Mouse (Mus musculus) stomach, embryonic 14.5 days (tissue): ENCODE data around the gene Vsnl1. TPM values are rescaled to one million over a fixed set of nuclear protein-coding genes. Genes with fewer than 3 reads are reported as not detected.
A peak's percentile ranks its signal among the peaks of the same experiment; 100 is the strongest.

Experiments used
- ATAC-seq: fragments of 200-750 bp; cut with Nextera tagmentation; 2 replicates; pipeline ENCODE4 v1.8.0; 2017; ENCODE audit warnings: low read depth, moderate TSS enrichment; ENCODE audit not compliant: insufficient number of reproducible peaks, insufficient read depth, low FRiP score
- H3K27ac ChIP-seq: fragments of 300-500 bp; sonication (generic); 2 replicates; pipeline ENCODE4 v1.5.1; 2014; ENCODE audit warnings: mild to moderate bottlenecking, low read length, moderate library complexity, mixed read lengths
- H3K27me3 ChIP-seq: fragments of 300-500 bp; sonication (generic); 2 replicates; pipeline ENCODE4 v1.6.1; 2014; ENCODE audit warnings: low read length, control low read depth, mixed read lengths; ENCODE audit not compliant: control insufficient read depth, insufficient read depth
- H3K36me3 ChIP-seq: fragments of 300-500 bp; sonication (generic); 2 replicates; pipeline ENCODE4 v1.6.1; 2014; ENCODE audit warnings: mild to moderate bottlenecking, control low read depth, low read length, moderate library complexity, mixed read lengths; ENCODE audit not compliant: control insufficient read depth, insufficient read depth
- H3K4me1 ChIP-seq: fragments of 300-500 bp; sonication (generic); 2 replicates; pipeline ENCODE4 v1.6.1; 2014; ENCODE audit warnings: low read length, control low read depth, mixed read lengths; ENCODE audit not compliant: control insufficient read depth, insufficient read depth
- H3K4me2 ChIP-seq: fragments of 300-500 bp; sonication (generic); replicated peaks from 2 replicates; pipeline ENCODE4 v1.6.1; 2014; ENCODE audit warnings: low read depth, low read length, control low read depth
- H3K4me3 ChIP-seq: fragments of 300-500 bp; sonication (generic); 2 replicates; pipeline ENCODE4 v1.5.1; 2014; ENCODE audit warnings: low read depth, low read length, control low read depth
- H3K9ac ChIP-seq: fragments of 300-500 bp; sonication (generic); replicated peaks from 2 replicates; pipeline ENCODE4 v1.6.1; 2014; ENCODE audit warnings: low read depth, mild to moderate bottlenecking, control low read depth, low read length, moderate library complexity, mixed read lengths
- H3K9me3 ChIP-seq: fragments of 300-500 bp; sonication (generic); 2 replicates; pipeline ENCODE4 v1.6.1; 2016; ENCODE audit warnings: low read depth, low read length, control low read depth; ENCODE audit not compliant: control insufficient read depth
- WGBS: fragments of 180-500 bp; shearing (Covaris S2); extraction: QIAGEN DNeasy Blood & Tissue Kit; methylation state at CpG from one replicate; pipeline ENCODE4 v1.1.7; 2014; 5-methylcytosine and 5-hydroxymethylcytosine counted together
- polyA plus RNA-seq: library from polyadenylated mRNA; unstranded; fragments of >200 nt; fragmentation: Nextera tagmentation; extraction: Ambion mirVana; gene quantifications from 2 replicates; pipeline ENCODE4 v1.2.1, GENCODE M21; 2014

Gene Vsnl1
- polyA plus RNA-seq, 1 experiment from 2014 or later: 1.4 TPM

- Histone ChIP-seq H3K27me3 (no peaks in the 10 kb centered on the region), H3K36me3 (no peaks in the 10 kb centered on the region), H3K9ac (no peak overlapping the region), H3K27ac (no peak overlapping the region), H3K9me3 (no peaks in the 10 kb centered on the region), H3K4me3 (no peak overlapping the region), H3K4me1 (no peaks in the 10 kb centered on the region; the same call in 1 of the 2 replicates), H3K4me2 (no peak overlapping the region)
- WGBS: 76% methylated on average over 2 of the region's 2 CpGs
- ATAC-seq: no peak
These were observed 40.9 kb downstream of the Vsnl1 start for GRCm38 (mm10) chr12:11395470-11395869.

GRCm38 (mm10) chr12:11392525-11392924, 43.9 kb downstream of the Vsnl1 start:
- ATAC-seq: no peak

GRCm38 (mm10) chr12:11391244-11391949, 45.0 kb downstream of the Vsnl1 start:
- ATAC-seq: peak; percentile 74
- no peak overlapping the region for H3K4me3 ChIP-seq
- H3K4me2 ChIP-seq: no peak overlapping the region
- WGBS: 35% methylated on average over 7 of the region's 7 CpGs
- H3K9me3 ChIP-seq: no peaks in the 10 kb centered on the region
- no peaks in the 10 kb centered on the region for H3K27me3 ChIP-seq
- H3K4me1 ChIP-seq: no peaks in the 10 kb centered on the region; the same call in 1 of the 2 replicates
- no peaks in the 10 kb centered on the region for H3K36me3 ChIP-seq
- no peak overlapping the region for H3K9ac ChIP-seq
- 0 out of 2 replicates have a peak overlapping the region, but pooled peaks have one; percentile 6 for H3K27ac ChIP-seq

More at GRCm38 (mm10) chr12:11392525-11392924, 43.9 kb downstream of the Vsnl1 start:
- H3K4me1 ChIP-seq: no peaks in the 10 kb centered on the region; the same call in 1 of the 2 replicates
- 11% methylated on average over 1 of the region's 1 CpGs for WGBS
- H3K36me3 ChIP-seq: no peaks in the 10 kb centered on the region
- H3K9me3 ChIP-seq: no peaks in the 10 kb centered on the region
- no peak overlapping the region for H3K27ac ChIP-seq
- H3K4me3 ChIP-seq: no peak overlapping the region
- no peak overlapping the region for H3K9ac ChIP-seq
- H3K27me3 ChIP-seq: no peaks in the 10 kb centered on the region
- no peak overlapping the region for H3K4me2 ChIP-seq

- 68% methylated on average over 7 of the region's 7 CpGs for WGBS
- H3K36me3 ChIP-seq: no peaks in the 10 kb centered on the region
- no peak overlapping the region for H3K27ac ChIP-seq
- H3K27me3 ChIP-seq: no peaks in the 10 kb centered on the region
- H3K9me3 ChIP-seq: no peaks in the 10 kb centered on the region
- H3K4me1 ChIP-seq: no peaks in the 10 kb centered on the region; the same call in 1 of the 2 replicates
- no peak overlapping the region for H3K9ac ChIP-seq
- ATAC-seq: no peak
- no peak overlapping the region for H3K4me3 ChIP-seq
- H3K4me2 ChIP-seq: no peak overlapping the region
These were observed 47.3 kb downstream of the Vsnl1 start for GRCm38 (mm10) chr12:11389141-11389540.

GRCm38 (mm10) chr12:11384754-11385153, 51.7 kb downstream of the Vsnl1 start:
- Histone ChIP-seq H3K27me3 (no peaks in the 10 kb centered on the region), H3K9me3 (no peaks in the 10 kb centered on the region), H3K4me2 (no peak overlapping the region), H3K4me3 (no peak overlapping the region), H3K27ac (no peak overlapping the region), H3K9ac (no peak overlapping the region), H3K36me3 (no peaks in the 10 kb centered on the region), H3K4me1 (no peaks in the 10 kb centered on the region)
- no peak for ATAC-seq
- 94% methylated on average over 1 of the region's 1 CpGs for WGBS

- ATAC-seq: no peak
- Histone ChIP-seq H3K4me3 (no peak overlapping the region), H3K36me3 (no peaks in the 10 kb centered on the region), H3K9me3 (no peaks in the 10 kb centered on the region), H3K4me1 (no peaks in the 10 kb centered on the region), H3K9ac (no peak overlapping the region), H3K4me2 (no peak overlapping the region), H3K27ac (no peak overlapping the region), H3K27me3 (no peaks in the 10 kb centered on the region)
- WGBS: 72% methylated on average over 2 of the region's 2 CpGs
These were observed 57.0 kb downstream of the Vsnl1 start for GRCm38 (mm10) chr12:11379396-11379795.

GRCm38 (mm10) chr12:11370056-11370455, 66.4 kb downstream of the Vsnl1 start:
- Histone ChIP-seq H3K9ac (no peak overlapping the region), H3K4me3 (no peak overlapping the region), H3K4me1 (no peaks in the 10 kb centered on the region), H3K27me3 (no peaks in the 10 kb centered on the region), H3K27ac (no peak overlapping the region), H3K4me2 (no peak overlapping the region), H3K36me3 (no peaks in the 10 kb centered on the region), H3K9me3 (no peaks in the 10 kb centered on the region)
- WGBS: 61% methylated on average over 4 of the region's 4 CpGs
- ATAC-seq: no peak

- 40% methylated on average over 3 of the region's 3 CpGs for WGBS
- Histone ChIP-seq H3K36me3 (no peaks in the 10 kb centered on the region), H3K27me3 (no peaks in the 10 kb centered on the region), H3K27ac (no peak overlapping the region), H3K9ac (no peak overlapping the region), H3K4me3 (no peak overlapping the region), H3K4me2 (no peak overlapping the region), H3K4me1 (no peaks in the 10 kb centered on the region), H3K9me3 (no peaks in the 10 kb centered on the region)
- no peak for ATAC-seq
These were observed 69.2 kb downstream of the Vsnl1 start for GRCm38 (mm10) chr12:11367099-11367765.
